Mouse (Mus musculus) hindbrain, embryonic 12.5 days (tissue): ENCODE measurements at regions not wholly inside any gene's neighbourhood (a gene's known extent, or its start where the extent isn't known, plus 50 kb on each side); places are given as distances from the start of the nearest gene placed in this dataset.
"Not testable (repeated sequence)": the region's sequence is repeated elsewhere in the genome, so short reads cannot be mapped to it uniquely, and the experiment has no call there.

ENCODE experiments used
- ATAC-seq: fragments of 200-750 bp; cut with Nextera tagmentation; 2 replicates; pipeline ENCODE4 v1.8.0; 2017; ENCODE audit warnings: moderate TSS enrichment; ENCODE audit not compliant: low FRiP score
- H3K27ac ChIP-seq: fragments of 300-500 bp; sonication (generic); 2 replicates; pipeline ENCODE4 v1.5.1; 2016; ENCODE audit warnings: mild to moderate bottlenecking
- H3K27me3 ChIP-seq: fragments of 300-500 bp; sonication (generic); 2 replicates; pipeline ENCODE4 v1.6.1; 2016; ENCODE audit warnings: mild to moderate bottlenecking
- H3K36me3 ChIP-seq: fragments of 300-500 bp; sonication (generic); 2 replicates; pipeline ENCODE4 v1.6.1; 2016; ENCODE audit warnings: mild to moderate bottlenecking
- H3K4me1 ChIP-seq: fragments of 300-500 bp; sonication (generic); 2 replicates; pipeline ENCODE4 v1.6.1; 2016
- H3K4me2 ChIP-seq: fragments of 300-500 bp; sonication (generic); replicated peaks from 2 replicates; pipeline ENCODE4 v1.6.1; 2016; ENCODE audit warnings: mild to moderate bottlenecking
- H3K4me3 ChIP-seq: fragments of 300-500 bp; sonication (generic); 2 replicates; pipeline ENCODE4 v1.5.1; 2016; ENCODE audit warnings: mild to moderate bottlenecking
- H3K9ac ChIP-seq: fragments of 300-500 bp; sonication (generic); 2 replicates; pipeline ENCODE4 v1.6.1; 2016; ENCODE audit warnings: mild to moderate bottlenecking, moderate library complexity
- H3K9me3 ChIP-seq: fragments of 300-500 bp; sonication (generic); replicated peaks from 2 replicates; pipeline ENCODE4 v1.6.1; 2016; ENCODE audit warnings: mild to moderate bottlenecking
- WGBS: fragments of 180-500 bp; shearing (Covaris S2); methylation state at CpG from one replicate; pipeline ENCODE4 v1.1.7; 2016; 5-methylcytosine and 5-hydroxymethylcytosine counted together

- Histone ChIP-seq H3K27ac (no peak overlapping the region), H3K36me3 (no peaks in the 10 kb centered on the region), H3K27me3 (no peaks in the 10 kb centered on the region), H3K4me3 (no peak overlapping the region), H3K4me2 (no peak overlapping the region), H3K9me3 (no peaks in the 10 kb centered on the region), H3K9ac (no peak overlapping the region), H3K4me1 (no peaks in the 10 kb centered on the region)
- 90% methylated on average over 1 of the region's 1 CpGs for WGBS
- 0 out of 2 replicates have a peak, but pooled peaks have one; percentile 26 for ATAC-seq
Observed at GRCm38 (mm10) chr3:22681999-22682648, 605.7 kb downstream of the Tbl1xr1 start.

- Histone ChIP-seq H3K4me3 (no peak overlapping the region), H3K36me3 (no peaks in the 10 kb centered on the region), H3K9me3 (peaks cover 8% of the 10 kb centered on the region; the same call in 1 of the 2 replicates), H3K27me3 (no peaks in the 10 kb centered on the region), H3K9ac (no peak overlapping the region), H3K4me2 (no peak overlapping the region), H3K4me1 (no peaks in the 10 kb centered on the region), H3K27ac (no peak overlapping the region)
- no peak for ATAC-seq
Observed at GRCm38 (mm10) chr3:22699317-22699716, 622.9 kb downstream of the Tbl1xr1 start.

GRCm38 (mm10) chr3:22701486-22701885 lies 625.0 kb downstream of the Tbl1xr1 start:
- not testable (repeated sequence) for H3K9ac ChIP-seq, H3K4me2 ChIP-seq, H3K4me3 ChIP-seq, H3K27ac ChIP-seq, H3K36me3 ChIP-seq, ATAC-seq, H3K9me3 ChIP-seq, H3K4me1 ChIP-seq, H3K27me3 ChIP-seq
- WGBS = 90% methylated on average over 5 of the region's 5 CpGs

GRCm38 (mm10) chr3:22705673-22706072 lies 629.2 kb downstream of the Tbl1xr1 start:
- no peaks in the 10 kb centered on the region for H3K27me3 ChIP-seq
- no peak overlapping the region for H3K27ac ChIP-seq
- peaks cover 8% of the 10 kb centered on the region; the same call in 1 of the 2 replicates for H3K9me3 ChIP-seq
- no peak overlapping the region for H3K4me2 ChIP-seq
- H3K9ac ChIP-seq = no peak overlapping the region
- no peak for ATAC-seq
- no peaks in the 10 kb centered on the region for H3K4me1 ChIP-seq
- H3K4me3 ChIP-seq = no peak overlapping the region
- 78% methylated on average over 16 of the region's 17 CpGs for WGBS
- no peaks in the 10 kb centered on the region for H3K36me3 ChIP-seq

- Histone ChIP-seq H3K4me2 (no peak overlapping the region), H3K9ac (no peak overlapping the region), H3K27me3 (no peaks in the 10 kb centered on the region), H3K36me3 (no peaks in the 10 kb centered on the region), H3K4me1 (no peaks in the 10 kb centered on the region), H3K27ac (no peak overlapping the region), H3K4me3 (no peak overlapping the region), H3K9me3 (no peaks in the 10 kb centered on the region)
- ATAC-seq = no peak
Observed at GRCm38 (mm10) chr3:22745026-22745425, 668.6 kb downstream of the Tbl1xr1 start.
